Mouse (Mus musculus): ENCODE measurements around the gene Ubqln4.

- TF ChIP-seq CTCF (IDR thresholded peaks at IDR 0.05; ENCODE audit: low read depth, low read length) (peak; percentile 73), GATA1 (IDR thresholded peaks at IDR 0.05; ENCODE audit: borderline replicate concordance, low read length) (no peak), TAL1 (conservative IDR thresholded peaks at IDR 0.05; ENCODE audit: low read depth, low read length) (no peak), POLR2AphosphoS5 (IDR thresholded peaks at IDR 0.05; ENCODE audit: insufficient replicate concordance, low read depth, low read length) (no peak)
These were observed 50.2 kb downstream of the Ubqln4 start for GRCm38 (mm10) chr3:88603714-88604161.
